Mouse (Mus musculus) midbrain, embryonic 16.5 days (tissue): ENCODE data around the gene Tmem72. TPM values are rescaled to one million over a fixed set of nuclear protein-coding genes. Genes with fewer than 3 reads are reported as not detected.

Experiments used
- ATAC-seq: fragments of 200-750 bp; cut with Nextera tagmentation; 2 replicates; pipeline ENCODE4 v1.8.0; 2017; ENCODE audit warnings: moderate TSS enrichment
- H3K27ac ChIP-seq: fragments of 300-500 bp; sonication (generic); 2 replicates; pipeline ENCODE4 v1.5.1; 2014; ENCODE audit warnings: mild to moderate bottlenecking, low read length, mixed read lengths
- H3K27me3 ChIP-seq: fragments of 300-500 bp; sonication (generic); 2 replicates; pipeline ENCODE4 v1.6.1; 2014; ENCODE audit warnings: low read depth, low read length, mixed read lengths; ENCODE audit not compliant: control insufficient read depth, insufficient read depth
- H3K36me3 ChIP-seq: fragments of 300-500 bp; sonication (generic); 2 replicates; pipeline ENCODE4 v1.6.1; 2014; ENCODE audit warnings: mild to moderate bottlenecking, low read length, moderate library complexity, mixed read lengths; ENCODE audit not compliant: control insufficient read depth, insufficient read depth
- H3K4me1 ChIP-seq: fragments of 300-500 bp; sonication (generic); 2 replicates; pipeline ENCODE4 v1.6.1; 2014; ENCODE audit warnings: mild to moderate bottlenecking, low read length, mixed read lengths; ENCODE audit not compliant: control insufficient read depth, insufficient read depth
- H3K4me2 ChIP-seq: fragments of 300-500 bp; sonication (generic); 2 replicates; pipeline ENCODE4 v1.6.1; 2014; ENCODE audit warnings: mild to moderate bottlenecking, low read length, mixed read lengths
- H3K4me3 ChIP-seq: fragments of 300-500 bp; sonication (generic); 2 replicates; pipeline ENCODE4 v1.5.1; 2014; ENCODE audit warnings: low read depth, mild to moderate bottlenecking, low read length, moderate library complexity, mixed read lengths
- H3K9ac ChIP-seq: fragments of 300-500 bp; sonication (generic); 2 replicates; pipeline ENCODE4 v1.6.1; 2014; ENCODE audit warnings: low read depth, low read length, mixed read lengths
- H3K9me3 ChIP-seq: fragments of 300-500 bp; sonication (generic); replicated peaks from 2 replicates; pipeline ENCODE4 v1.6.1; 2014; ENCODE audit warnings: mild to moderate bottlenecking, low read length, mixed read lengths; ENCODE audit not compliant: control insufficient read depth, poor library complexity, severe bottlenecking
- WGBS: fragments of 180-500 bp; shearing (Covaris S2); extraction: QIAGEN DNeasy Blood & Tissue Kit; methylation state at CpG from one replicate; pipeline ENCODE4 v1.1.7; 2014; 5-methylcytosine and 5-hydroxymethylcytosine counted together
- polyA plus RNA-seq: library from polyadenylated mRNA; unstranded; fragments of >200 nt; fragmentation: Nextera tagmentation; extraction: Ambion mirVana; gene quantifications from 2 replicates; pipeline ENCODE4 v1.2.1, GENCODE M21; 2015

Gene Tmem72
- polyA plus RNA-seq, 1 experiment from 2014 or later: 0.75 TPM

GRCm38 (mm10) chr6:116718920-116719319, 2.2 kb upstream of the Tmem72 start:
- no peaks in the 10 kb centered on the region for H3K9me3 ChIP-seq
- no peak overlapping the region for H3K27ac ChIP-seq
- H3K36me3 ChIP-seq: no peaks in the 10 kb centered on the region
- no peak overlapping the region for H3K4me3 ChIP-seq
- ATAC-seq: no peak
- 93% methylated on average over 4 of the region's 4 CpGs for WGBS
- H3K4me1 ChIP-seq: no peaks in the 10 kb centered on the region
- H3K4me2 ChIP-seq: no peak overlapping the region
- no peak overlapping the region for H3K9ac ChIP-seq
- no peaks in the 10 kb centered on the region for H3K27me3 ChIP-seq

DNA sequence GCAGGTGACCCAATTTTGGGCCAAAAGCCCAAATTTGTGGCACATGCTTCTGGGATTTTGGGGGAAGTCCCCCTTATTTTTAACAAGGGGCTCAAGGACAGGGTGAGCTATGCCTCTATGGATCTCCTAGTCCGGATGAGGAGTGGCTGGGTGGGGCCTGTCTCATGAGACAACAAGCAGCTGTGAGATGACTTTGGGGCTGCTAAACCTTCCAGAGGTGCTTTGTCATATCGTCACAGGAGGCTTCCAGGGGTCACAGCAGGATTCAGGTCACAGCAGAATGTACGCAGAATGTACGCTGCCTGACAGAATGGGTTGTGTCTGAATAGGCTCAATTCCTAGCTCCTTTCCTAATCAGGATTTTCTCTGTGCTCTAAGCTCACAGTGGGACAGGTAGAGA, 1.6 kb upstream of the Tmem72 start:
- H3K27me3 ChIP-seq: no peaks in the 10 kb centered on the region
- H3K27ac ChIP-seq: no peak overlapping the region
- H3K36me3 ChIP-seq: no peaks in the 10 kb centered on the region
- H3K4me1 ChIP-seq: no peaks in the 10 kb centered on the region
- no peaks in the 10 kb centered on the region for H3K9me3 ChIP-seq
- ATAC-seq: no peak
- H3K9ac ChIP-seq: no peak overlapping the region
- 71% methylated on average over 4 of the region's 4 CpGs for WGBS
- H3K4me2 ChIP-seq: no peak overlapping the region
- no peak overlapping the region for H3K4me3 ChIP-seq

- H3K9ac ChIP-seq: no peak overlapping the region
- H3K4me3 ChIP-seq: no peak overlapping the region
- no peaks in the 10 kb centered on the region for H3K4me1 ChIP-seq
- H3K4me2 ChIP-seq: no peak overlapping the region
- no peak overlapping the region for H3K27ac ChIP-seq
- H3K27me3 ChIP-seq: no peaks in the 10 kb centered on the region
- no peak for ATAC-seq
- no peaks in the 10 kb centered on the region for H3K9me3 ChIP-seq
- no peaks in the 10 kb centered on the region for H3K36me3 ChIP-seq
- 94% methylated on average over 7 of the region's 7 CpGs for WGBS
Measured at GRCm38 (mm10) chr6:116717851-116718250, 1.1 kb upstream of the Tmem72 start.

GRCm38 (mm10) chr6:116715166-116715565, 1.5 kb downstream of the Tmem72 start:
- Histone ChIP-seq H3K4me2 (no peak overlapping the region), H3K4me1 (no peaks in the 10 kb centered on the region), H3K27me3 (no peaks in the 10 kb centered on the region), H3K36me3 (no peaks in the 10 kb centered on the region), H3K27ac (no peak overlapping the region), H3K4me3 (no peak overlapping the region), H3K9ac (no peak overlapping the region), H3K9me3 (no peaks in the 10 kb centered on the region)
- no peak for ATAC-seq
- 82% methylated on average over 2 of the region's 2 CpGs for WGBS

GRCm38 (mm10) chr6:116714576-116714975, 2.1 kb downstream of the Tmem72 start:
- Histone ChIP-seq H3K27me3 (no peaks in the 10 kb centered on the region), H3K9me3 (no peaks in the 10 kb centered on the region), H3K4me2 (no peak overlapping the region), H3K9ac (no peak overlapping the region), H3K27ac (no peak overlapping the region), H3K36me3 (no peaks in the 10 kb centered on the region), H3K4me3 (no peak overlapping the region), H3K4me1 (no peaks in the 10 kb centered on the region)
- WGBS: 76% methylated on average over 5 of the region's 5 CpGs
- ATAC-seq: no peak

DNA sequence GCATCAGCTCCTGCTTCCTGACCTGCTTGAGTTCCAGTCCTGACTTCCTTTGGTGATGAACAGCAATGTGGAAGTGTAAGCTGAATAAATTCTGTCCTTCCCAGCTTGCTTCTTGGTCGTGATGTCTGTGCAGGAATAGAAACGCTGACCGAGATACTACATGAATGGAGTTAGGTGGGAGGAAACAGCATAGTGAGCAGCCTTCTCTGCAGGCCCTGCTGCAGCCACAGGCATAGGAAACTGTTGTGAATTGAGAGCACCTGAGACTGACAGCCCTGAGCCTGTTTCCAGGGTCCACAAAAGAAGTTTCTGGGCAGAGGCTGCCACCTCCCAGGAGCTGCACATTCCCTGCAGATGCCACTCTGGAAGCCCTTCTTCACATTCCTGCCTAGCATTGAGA, 2.7 kb downstream of the Tmem72 start:
- Histone ChIP-seq H3K9me3 (no peaks in the 10 kb centered on the region), H3K4me3 (no peak overlapping the region), H3K36me3 (no peaks in the 10 kb centered on the region), H3K27me3 (no peaks in the 10 kb centered on the region), H3K4me1 (no peaks in the 10 kb centered on the region), H3K27ac (no peak overlapping the region), H3K9ac (no peak overlapping the region), H3K4me2 (no peak overlapping the region)
- 89% methylated on average over 3 of the region's 3 CpGs for WGBS
- ATAC-seq: no peak

GRCm38 (mm10) chr6:116712503-116712902, 4.2 kb downstream of the Tmem72 start:
- no peak overlapping the region for H3K9ac ChIP-seq

DNA sequence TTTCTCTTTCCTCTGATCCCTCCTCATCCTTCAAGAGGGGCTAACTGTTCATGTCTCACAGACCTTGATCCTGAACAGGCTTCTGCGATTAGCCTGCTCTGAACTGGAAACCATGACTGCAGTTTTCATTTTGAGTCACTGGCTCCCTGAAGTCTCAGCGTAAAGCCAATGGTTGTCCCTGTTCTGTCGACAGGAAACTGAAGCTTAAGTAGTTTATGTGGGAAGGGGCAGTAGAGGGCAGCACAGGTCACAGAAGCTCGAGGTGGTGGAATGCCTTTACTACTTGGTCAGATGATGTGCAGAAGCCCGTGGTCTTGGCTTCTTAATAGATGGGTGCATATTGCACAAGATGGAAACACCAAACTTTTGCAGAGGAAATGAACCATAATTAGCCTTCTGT, 4.7 kb downstream of the Tmem72 start:
- 38% methylated on average over 5 of the region's 5 CpGs for WGBS
- no peak overlapping the region for H3K27ac ChIP-seq

More at GRCm38 (mm10) chr6:116712503-116712902, 4.2 kb downstream of the Tmem72 start:
- H3K4me3 ChIP-seq: no peak overlapping the region
- H3K36me3 ChIP-seq: no peaks in the 10 kb centered on the region
- no peak overlapping the region for H3K4me2 ChIP-seq
- 92% methylated on average over 3 of the region's 3 CpGs for WGBS
- no peaks in the 10 kb centered on the region for H3K9me3 ChIP-seq
- no peaks in the 10 kb centered on the region for H3K27me3 ChIP-seq
- H3K27ac ChIP-seq: no peak overlapping the region
- no peak for ATAC-seq
- H3K4me1 ChIP-seq: no peaks in the 10 kb centered on the region

GRCm38 (mm10) chr6:116704320-116704719, 12.4 kb downstream of the Tmem72 start:
- 69% methylated on average over 6 of the region's 6 CpGs for WGBS
- H3K36me3 ChIP-seq: no peaks in the 10 kb centered on the region
- no peak overlapping the region for H3K4me2 ChIP-seq
- no peaks in the 10 kb centered on the region for H3K9me3 ChIP-seq
- no peak overlapping the region for H3K27ac ChIP-seq
- H3K27me3 ChIP-seq: no peaks in the 10 kb centered on the region
- no peak for ATAC-seq
- no peak overlapping the region for H3K9ac ChIP-seq
- H3K4me1 ChIP-seq: no peaks in the 10 kb centered on the region
- H3K4me3 ChIP-seq: no peak overlapping the region

More for the DNA sequence above, 4.7 kb downstream of the Tmem72 start:
- H3K4me2 ChIP-seq: no peak overlapping the region
- H3K4me1 ChIP-seq: no peaks in the 10 kb centered on the region
- ATAC-seq: no peak
- no peaks in the 10 kb centered on the region for H3K9me3 ChIP-seq
- no peaks in the 10 kb centered on the region for H3K36me3 ChIP-seq
- H3K4me3 ChIP-seq: no peak overlapping the region
- no peaks in the 10 kb centered on the region for H3K27me3 ChIP-seq
- H3K9ac ChIP-seq: no peak overlapping the region

- Histone ChIP-seq H3K4me2 (no peak overlapping the region), H3K27me3 (no peaks in the 10 kb centered on the region), H3K27ac (no peak overlapping the region), H3K9ac (no peak overlapping the region), H3K4me3 (no peak overlapping the region), H3K9me3 (no peaks in the 10 kb centered on the region), H3K36me3 (no peaks in the 10 kb centered on the region), H3K4me1 (no peaks in the 10 kb centered on the region)
- ATAC-seq: no peak
Measured at GRCm38 (mm10) chr6:116700821-116701220, 15.9 kb downstream of the Tmem72 start.
